Mouse (Mus musculus): Measurements from ENCODE around the gene Akr1b8. TPM values are rescaled to one million over a fixed set of nuclear protein-coding genes. Genes with fewer than 3 reads are reported as not detected.

Gene Akr1b8
- polyA plus RNA-seq, 1 experiment from 2014 or later: 23.0 TPM

GRCm38 (mm10) chr6:34384701-34385370 lies 30.9 kb downstream of the Akr1b8 start:
- Histone ChIP-seq H3K27me3 (ENCODE audit: control insufficient read depth, insufficient read depth, low read length) (no peaks in the 10 kb centered on the region), H3K4me2 (peak overlapping the region; percentile 69), H3K36me3 (ENCODE audit: control insufficient read depth, insufficient read depth, low read length) (no peaks in the 10 kb centered on the region), H3K27ac (ENCODE audit: low read depth, low read length) (no peak overlapping the region), H3K4me1 (ENCODE audit: control insufficient read depth, insufficient read depth, low read length) (peaks cover 2% of the 10 kb centered on the region; the same call in 1 of the 2 replicates), H3K9me3 (ENCODE audit: control insufficient read depth, low read length) (no peaks in the 10 kb centered on the region), H3K4me3 (ENCODE audit: low read depth, low read length) (peak overlapping the region; percentile 38), H3K9ac (ENCODE audit: low read length) (peak overlapping the region; percentile 50)
- ATAC-seq (ENCODE audit: low FRiP score) (no peak), DNase-seq (ENCODE audit: low spot score, missing footprints) (peak; percentile 89)
- WGBS: 4% methylated on average over 13 of the region's 13 CpGs

- WGBS: 81% methylated on average over 4 of the region's 4 CpGs
- H3K9ac ChIP-seq (ENCODE audit: low read length): no peak overlapping the region
Observed at GRCm38 (mm10) chr6:34388420-34389156, 34.7 kb downstream of the Akr1b8 start.

GRCm38 (mm10) chr6:34395897-34396296 lies 42.0 kb downstream of the Akr1b8 start:
- Histone ChIP-seq H3K4me3 (ENCODE audit: low read depth, low read length) (no peak overlapping the region), H3K4me2 (no peak overlapping the region), H3K27me3 (ENCODE audit: control insufficient read depth, insufficient read depth, low read length) (no peaks in the 10 kb centered on the region), H3K9ac (ENCODE audit: low read length) (no peak overlapping the region), H3K9me3 (ENCODE audit: control insufficient read depth, low read length) (no peaks in the 10 kb centered on the region; the same call in 1 of the 2 replicates), H3K36me3 (ENCODE audit: control insufficient read depth, insufficient read depth, low read length) (no peaks in the 10 kb centered on the region), H3K4me1 (ENCODE audit: control insufficient read depth, insufficient read depth, low read length) (no peaks in the 10 kb centered on the region), H3K27ac (ENCODE audit: low read depth, low read length) (no peak overlapping the region)
- ATAC-seq (ENCODE audit: low FRiP score) (no peak), DNase-seq (ENCODE audit: low spot score, missing footprints) (no peak)
- WGBS: 89% methylated on average over 5 of the region's 5 CpGs

More at GRCm38 (mm10) chr6:34388420-34389156, 34.7 kb downstream of the Akr1b8 start:
- Histone ChIP-seq H3K9me3 (ENCODE audit: control insufficient read depth, low read length) (no peaks in the 10 kb centered on the region; the same call in 1 of the 2 replicates), H3K4me1 (ENCODE audit: control insufficient read depth, insufficient read depth, low read length) (peaks cover 2% of the 10 kb centered on the region; the same call in 1 of the 2 replicates), H3K4me2 (no peak overlapping the region), H3K4me3 (ENCODE audit: low read depth, low read length) (no peak overlapping the region), H3K27me3 (ENCODE audit: control insufficient read depth, insufficient read depth, low read length) (no peaks in the 10 kb centered on the region), H3K36me3 (ENCODE audit: control insufficient read depth, insufficient read depth, low read length) (no peaks in the 10 kb centered on the region), H3K27ac (ENCODE audit: low read depth, low read length) (no peak overlapping the region)
- DNase-seq (ENCODE audit: low spot score, missing footprints): no peak
- no peak for ATAC-seq (ENCODE audit: low FRiP score)

- Histone ChIP-seq H3K9me3 (ENCODE audit: control insufficient read depth, low read length) (no peaks in the 10 kb centered on the region), H3K9ac (ENCODE audit: low read length) (no peak overlapping the region), H3K4me2 (no peak overlapping the region), H3K4me1 (ENCODE audit: control insufficient read depth, insufficient read depth, low read length) (no peaks in the 10 kb centered on the region), H3K27ac (ENCODE audit: low read depth, low read length) (no peak overlapping the region), H3K27me3 (ENCODE audit: control insufficient read depth, insufficient read depth, low read length) (no peaks in the 10 kb centered on the region), H3K36me3 (ENCODE audit: control insufficient read depth, insufficient read depth, low read length) (no peaks in the 10 kb centered on the region), H3K4me3 (ENCODE audit: low read depth, low read length) (no peak overlapping the region)
- no peak for DNase-seq (ENCODE audit: low spot score, missing footprints)
- 92% methylated on average over 6 of the region's 6 CpGs for WGBS
- ATAC-seq (ENCODE audit: low FRiP score): no peak
Observed at GRCm38 (mm10) chr6:34398431-34398830, 44.5 kb downstream of the Akr1b8 start.

GRCm38 (mm10) chr6:34399606-34400220 lies 45.8 kb downstream of the Akr1b8 start:
- Histone ChIP-seq H3K36me3 (ENCODE audit: control insufficient read depth, insufficient read depth, low read length) (no peaks in the 10 kb centered on the region), H3K9ac (ENCODE audit: low read length) (no peak overlapping the region), H3K27me3 (ENCODE audit: control insufficient read depth, insufficient read depth, low read length) (no peaks in the 10 kb centered on the region), H3K4me2 (no peak overlapping the region), H3K27ac (ENCODE audit: low read depth, low read length) (no peak overlapping the region), H3K4me3 (ENCODE audit: low read depth, low read length) (no peak overlapping the region), H3K4me1 (ENCODE audit: control insufficient read depth, insufficient read depth, low read length) (no peaks in the 10 kb centered on the region), H3K9me3 (ENCODE audit: control insufficient read depth, low read length) (no peaks in the 10 kb centered on the region)
- no peak for DNase-seq (ENCODE audit: low spot score, missing footprints)
- no peak for ATAC-seq (ENCODE audit: low FRiP score)
- 87% methylated on average over 13 of the region's 13 CpGs for WGBS

- DNase-seq (ENCODE audit: low spot score, missing footprints): no peak
- Histone ChIP-seq H3K9me3 (ENCODE audit: control insufficient read depth, low read length) (no peaks in the 10 kb centered on the region), H3K4me1 (ENCODE audit: control insufficient read depth, insufficient read depth, low read length) (no peaks in the 10 kb centered on the region), H3K36me3 (ENCODE audit: control insufficient read depth, insufficient read depth, low read length) (no peaks in the 10 kb centered on the region), H3K27ac (ENCODE audit: low read depth, low read length) (no peak overlapping the region), H3K27me3 (ENCODE audit: control insufficient read depth, insufficient read depth, low read length) (no peaks in the 10 kb centered on the region), H3K4me2 (no peak overlapping the region), H3K9ac (ENCODE audit: low read length) (no peak overlapping the region), H3K4me3 (ENCODE audit: low read depth, low read length) (no peak overlapping the region)
- WGBS: 70% methylated on average over 2 of the region's 2 CpGs
- ATAC-seq (ENCODE audit: low FRiP score): no peak
Observed at GRCm38 (mm10) chr6:34400696-34401095, 46.8 kb downstream of the Akr1b8 start.

GRCm38 (mm10) chr6:34406746-34407145 lies 52.8 kb downstream of the Akr1b8 start:
- no peak overlapping the region for H3K9ac ChIP-seq (ENCODE audit: low read length)
- ATAC-seq (ENCODE audit: low FRiP score): no peak
- no peaks in the 10 kb centered on the region for H3K36me3 ChIP-seq (ENCODE audit: control insufficient read depth, insufficient read depth, low read length)
- no peak overlapping the region for H3K4me2 ChIP-seq
- 93% methylated on average over 4 of the region's 4 CpGs for WGBS
- no peak overlapping the region for H3K4me3 ChIP-seq (ENCODE audit: low read depth, low read length)
- no peaks in the 10 kb centered on the region for H3K4me1 ChIP-seq (ENCODE audit: control insufficient read depth, insufficient read depth, low read length)
- H3K27me3 ChIP-seq (ENCODE audit: control insufficient read depth, insufficient read depth, low read length): no peaks in the 10 kb centered on the region
- no peaks in the 10 kb centered on the region; the same call in 1 of the 2 replicates for H3K9me3 ChIP-seq (ENCODE audit: control insufficient read depth, low read length)
- no peak for DNase-seq (ENCODE audit: low spot score, missing footprints)
- no peak overlapping the region for H3K27ac ChIP-seq (ENCODE audit: low read depth, low read length)

- Histone ChIP-seq H3K4me2 (no peak overlapping the region), H3K36me3 (ENCODE audit: control insufficient read depth, insufficient read depth, low read length) (no peaks in the 10 kb centered on the region)
Observed at GRCm38 (mm10) chr6:34407403-34407802, 53.5 kb downstream of the Akr1b8 start.

GRCm38 (mm10) chr6:34412023-34412422 lies 58.1 kb downstream of the Akr1b8 start, which contains the start of gene Akr1b7:
Akr1b7 (plus strand) TSS chr6:34412334.
- peak; percentile 35 for DNase-seq (ENCODE audit: low spot score, missing footprints)
- WGBS: 90% methylated on average over 6 of the region's 6 CpGs
- Histone ChIP-seq H3K4me1 (ENCODE audit: control insufficient read depth, insufficient read depth, low read length) (no peaks in the 10 kb centered on the region), H3K36me3 (ENCODE audit: control insufficient read depth, insufficient read depth, low read length) (no peaks in the 10 kb centered on the region), H3K9me3 (ENCODE audit: control insufficient read depth, low read length) (no peaks in the 10 kb centered on the region), H3K27me3 (ENCODE audit: control insufficient read depth, insufficient read depth, low read length) (no peaks in the 10 kb centered on the region), H3K9ac (ENCODE audit: low read length) (no peak within 1 kb of the TSS), H3K4me3 (ENCODE audit: low read depth, low read length) (no peak within 1 kb of the TSS), H3K4me2 (no peak within 1 kb of the TSS), H3K27ac (ENCODE audit: low read depth, low read length) (no peak within 1 kb of the TSS)
- ATAC-seq (ENCODE audit: low FRiP score): no peak

More at GRCm38 (mm10) chr6:34407403-34407802, 53.5 kb downstream of the Akr1b8 start:
- H3K27me3 ChIP-seq (ENCODE audit: control insufficient read depth, insufficient read depth, low read length): no peaks in the 10 kb centered on the region
- H3K4me1 ChIP-seq (ENCODE audit: control insufficient read depth, insufficient read depth, low read length): no peaks in the 10 kb centered on the region
- no peak overlapping the region for H3K9ac ChIP-seq (ENCODE audit: low read length)
- no peak overlapping the region for H3K27ac ChIP-seq (ENCODE audit: low read depth, low read length)
- WGBS: 90% methylated on average over 10 of the region's 10 CpGs
- DNase-seq (ENCODE audit: low spot score, missing footprints) (no peak), ATAC-seq (ENCODE audit: low FRiP score) (no peak)
- H3K4me3 ChIP-seq (ENCODE audit: low read depth, low read length): no peak overlapping the region
- no peaks in the 10 kb centered on the region; the same call in 1 of the 2 replicates for H3K9me3 ChIP-seq (ENCODE audit: control insufficient read depth, low read length)
